ENCODE assay signal across 8 mouse cellular contexts in genomic region chr7:101970821-101971461, GRCm38 (mm10). TPM values are rescaled to one million over a fixed set of nuclear protein-coding genes. Genes with fewer than 3 reads are reported as not detected.
DNase-seq lines count a peak whose midpoint lies in the region; ATAC-seq lines count a peak whose summit lies in the region.

No protein-coding gene starts in this region.

- H3K36me3 ChIP-seq in lung, embryonic 16.5 days (ENCODE audit: control insufficient read depth, insufficient read depth, low read length) = no peaks in the 10 kb centered on the region

- peak; percentile 63 for ATAC-seq in frontal cortex, adult (ENCODE audit: low TSS enrichment)
- peak; percentile 52 to 55 for ATAC-seq in hematopoietic stem cell, adult 5-6 weeks (replicated peaks in 1 of 2; ENCODE audit: insufficient read depth in 1 of 2, low FRiP score in 2 of 2, low TSS enrichment in 1 of 2, low read depth in 1 of 2, poor library complexity in 2 of 2, severe bottlenecking in 2 of 2)
- peak; percentile 78 for ATAC-seq in lung, embryonic 16.5 days (ENCODE audit: low read depth)

- H3K9me3 ChIP-seq in lung, embryonic 16.5 days (ENCODE audit: control insufficient read depth, low read length) = no peaks in the 10 kb centered on the region

- H3K4me1 ChIP-seq in lung, embryonic 16.5 days (replicated peaks; ENCODE audit: control insufficient read depth, insufficient read depth, low read length) = peaks cover 39% of the 10 kb centered on the region

- DNase-seq in MEL-GATA-1-ER (ENCODE audit: extremely low read depth, low read depth) = peak; percentile 54
- DNase-seq in cerebellum, adult 9-10 months = peak; percentile 89
- peak; percentile 81 for DNase-seq in layer of hippocampus, adult 9-11 months
- DNase-seq in ovary, postnatal 10 days (ENCODE audit: low spot score) = peak; percentile 58
- peak; percentile 72 for DNase-seq in thymus, postnatal 0 days (ENCODE audit: low spot score)

- H3K4me3 ChIP-seq in lung, embryonic 16.5 days (ENCODE audit: low read length) = peak overlapping the region; percentile 82

- WGBS in lung, embryonic 16.5 days = 2% methylated on average over 19 of the region's 19 CpGs

- H3K27me3 ChIP-seq in lung, embryonic 16.5 days (ENCODE audit: control insufficient read depth, insufficient read depth, low read depth, low read length) = no peaks in the 10 kb centered on the region

- H3K4me2 ChIP-seq in lung, embryonic 16.5 days (ENCODE audit: low read depth, low read length) = peak overlapping the region; percentile 61

- peak overlapping the region; percentile 94 for H3K9ac ChIP-seq in lung, embryonic 16.5 days (ENCODE audit: low read length)

- H3K27ac ChIP-seq in lung, embryonic 16.5 days (ENCODE audit: low read length) = peak overlapping the region; percentile 100

RNA-seq across cellular contexts. Expression of gene Numa1, which starts 37.0 kb away (rescaled TPM):
- 315 and 392 TPM in 2 replicates for total RNA-seq in hematopoietic stem cell, adult 5-6 weeks (2017)
- 66.7 and 73.7 TPM in 2 replicates for polyA plus RNA-seq in lung, embryonic 16.5 days (2015; fragmentation: Nextera tagmentation; extraction: Ambion mirVana)
- polyA plus RNA-seq in thymus, postnatal 0 days (2015; fragmentation: Nextera tagmentation; extraction: Ambion mirVana) = 44.3 and 49.3 TPM in 2 replicates

RNA-seq across cellular contexts. Expression of gene Lrrc51, which starts 37.2 kb away (rescaled TPM):
- total RNA-seq in hematopoietic stem cell, adult 5-6 weeks (2017) = 2.4 and 3.2 TPM in 2 replicates
- polyA plus RNA-seq in lung, embryonic 16.5 days (2015; fragmentation: Nextera tagmentation; extraction: Ambion mirVana) = 18.1 and 28.3 TPM in 2 replicates
- 5.3 and 7.1 TPM in 2 replicates for polyA plus RNA-seq in thymus, postnatal 0 days (2015; fragmentation: Nextera tagmentation; extraction: Ambion mirVana)

RNA-seq across cellular contexts. Expression of gene Il18bp, which starts 47.5 kb away (rescaled TPM):
- total RNA-seq in hematopoietic stem cell, adult 5-6 weeks (2017) = 3.9 and 4.7 TPM in 2 replicates
- 2.1 and 3.0 TPM in 2 replicates for polyA plus RNA-seq in lung, embryonic 16.5 days (2015; fragmentation: Nextera tagmentation; extraction: Ambion mirVana)
- 19.2 and 20.2 TPM in 2 replicates for polyA plus RNA-seq in thymus, postnatal 0 days (2015; fragmentation: Nextera tagmentation; extraction: Ambion mirVana)

Comparison
In these comparisons a context has a peak if more than half of its experiments do, and no peak if none do; other contexts are left out.
1. Peak in every context shown above with its lines: DNase-seq, ATAC-seq, H3K4me3 ChIP-seq and H3K27ac ChIP-seq.